Mouse (Mus musculus) limb, embryonic 11.5 days (tissue): ENCODE results near the gene Edem3. TPM values are rescaled to one million over a fixed set of nuclear protein-coding genes. Genes with fewer than 3 reads are reported as not detected.
"Not testable (repeated sequence)": the region's sequence is repeated elsewhere in the genome, so short reads cannot be mapped to it uniquely, and the experiment has no call there.

Source experiments
- ATAC-seq: fragments of 200-750 bp; cut with Nextera tagmentation; 2 replicates; pipeline ENCODE4 v1.8.0; 2017; ENCODE audit warnings: low read depth; ENCODE audit not compliant: insufficient number of reproducible peaks, low FRiP score, low TSS enrichment
- DNase-seq: peaks from one replicate; pipeline ENCODE4 v3.0.0-alpha.2; 2015; ENCODE audit warnings: low spot score
- H3K27ac ChIP-seq: fragments of 300-500 bp; sonication (generic); replicated peaks from 2 replicates; pipeline ENCODE4 v1.5.1; 2014; ENCODE audit warnings: low read depth, mild to moderate bottlenecking, low read length
- H3K27me3 ChIP-seq: fragments of 300-500 bp; sonication (generic); 2 replicates; pipeline ENCODE4 v1.6.1; 2014; ENCODE audit warnings: mild to moderate bottlenecking, low read length, mixed read lengths; ENCODE audit not compliant: control insufficient read depth, insufficient read depth
- H3K36me3 ChIP-seq: fragments of 300-500 bp; sonication (generic); 2 replicates; pipeline ENCODE4 v1.6.1; 2014; ENCODE audit warnings: mild to moderate bottlenecking, low read length, moderate library complexity, mixed read lengths; ENCODE audit not compliant: control insufficient read depth, insufficient read depth
- H3K4me1 ChIP-seq: fragments of 300-500 bp; sonication (generic); 2 replicates; pipeline ENCODE4 v1.6.1; 2014; ENCODE audit warnings: low read length, mixed read lengths; ENCODE audit not compliant: control insufficient read depth, insufficient read depth
- H3K4me2 ChIP-seq: fragments of 300-500 bp; sonication (generic); 2 replicates; pipeline ENCODE4 v1.6.1; 2014; ENCODE audit warnings: low read depth, mild to moderate bottlenecking, moderate library complexity; ENCODE audit not compliant: severe bottlenecking
- H3K4me3 ChIP-seq: fragments of 300-500 bp; sonication (generic); 2 replicates; pipeline ENCODE4 v1.5.1; 2014; ENCODE audit warnings: low read depth, low read length
- H3K9ac ChIP-seq: fragments of 300-500 bp; sonication (generic); 2 replicates; pipeline ENCODE4 v1.6.1; 2014; ENCODE audit warnings: mild to moderate bottlenecking, low read length
- H3K9me3 ChIP-seq: fragments of 300-500 bp; sonication (generic); 2 replicates; pipeline ENCODE4 v1.6.1; 2016; ENCODE audit warnings: low read length; ENCODE audit not compliant: control insufficient read depth
- WGBS: fragments of 180-500 bp; shearing (Covaris S2); extraction: QIAGEN DNeasy Blood & Tissue Kit; methylation state at CpG from one replicate; pipeline ENCODE4 v1.1.7; 2014; 5-methylcytosine and 5-hydroxymethylcytosine counted together
- polyA plus RNA-seq: library from polyadenylated mRNA; unstranded; fragments of >200 nt; fragmentation: Nextera tagmentation; extraction: Ambion mirVana; gene quantifications from 2 replicates; pipeline ENCODE4 v1.2.1, GENCODE M21; 2014

The Edem3 gene
- polyA plus RNA-seq, 1 experiment from 2014 or later, result 20.7 TPM

DNA sequence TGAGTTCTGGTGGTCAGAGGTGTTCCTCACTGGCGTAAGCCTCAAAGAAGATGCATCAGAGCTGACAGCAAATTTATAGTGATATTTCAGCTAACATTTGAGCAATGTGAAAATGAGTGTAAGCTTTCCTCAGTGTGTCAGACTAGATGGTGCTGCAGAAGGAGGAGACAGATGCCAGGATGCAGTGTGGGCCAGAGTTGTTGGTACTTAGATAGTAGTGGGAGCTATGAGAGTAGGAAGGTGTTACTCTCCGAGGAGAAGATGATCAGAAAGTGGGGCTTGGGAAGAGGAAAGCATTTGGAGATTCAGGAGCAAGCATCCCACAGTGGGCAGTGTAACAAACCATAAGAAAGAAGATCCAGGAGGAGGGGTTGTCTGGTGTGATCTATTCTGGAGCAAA is 22.4 kb downstream of the Edem3 start:
- Histone ChIP-seq H3K9ac (no peak overlapping the region), H3K4me1 (no peaks in the 10 kb centered on the region), H3K4me2 (no peak overlapping the region), H3K36me3 (peaks cover 6% of the 10 kb centered on the region; the same call in 1 of the 2 replicates), H3K9me3 (no peaks in the 10 kb centered on the region), H3K27ac (no peak overlapping the region), H3K27me3 (no peaks in the 10 kb centered on the region), H3K4me3 (no peak overlapping the region)
- DNase-seq (no peak), ATAC-seq (no peak)
- WGBS, result 86% methylated on average over 2 of the region's 2 CpGs

DNA sequence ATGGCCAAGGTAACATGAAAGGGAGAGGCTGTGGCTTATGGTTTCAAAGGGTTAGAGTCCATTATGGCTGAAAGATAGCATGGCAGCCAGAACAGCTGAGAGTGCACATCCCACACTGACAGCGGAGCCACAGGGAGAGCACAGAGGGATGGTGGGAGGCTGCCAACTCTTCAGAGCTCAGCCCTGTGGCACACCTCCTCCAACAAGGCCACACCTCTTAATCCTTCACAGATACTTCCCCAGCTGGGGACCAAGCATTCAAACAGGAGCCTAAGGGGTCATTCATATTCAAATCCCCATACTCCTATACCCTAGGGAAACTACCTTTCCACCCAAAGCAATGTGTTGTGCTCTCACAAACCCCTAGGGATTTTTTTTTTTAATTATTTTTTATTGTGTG is 23.4 kb downstream of the Edem3 start:
- no peak for DNase-seq
- no peak for ATAC-seq
- Histone ChIP-seq H3K36me3 (peaks cover 6% of the 10 kb centered on the region; the same call in 1 of the 2 replicates), H3K9ac (no peak overlapping the region), H3K27me3 (no peaks in the 10 kb centered on the region), H3K4me1 (no peaks in the 10 kb centered on the region), H3K9me3 (no peaks in the 10 kb centered on the region), H3K4me2 (no peak overlapping the region), H3K27ac (no peak overlapping the region), H3K4me3 (no peak overlapping the region)
- WGBS, result 88% methylated on average over 1 of the region's 1 CpGs

DNA sequence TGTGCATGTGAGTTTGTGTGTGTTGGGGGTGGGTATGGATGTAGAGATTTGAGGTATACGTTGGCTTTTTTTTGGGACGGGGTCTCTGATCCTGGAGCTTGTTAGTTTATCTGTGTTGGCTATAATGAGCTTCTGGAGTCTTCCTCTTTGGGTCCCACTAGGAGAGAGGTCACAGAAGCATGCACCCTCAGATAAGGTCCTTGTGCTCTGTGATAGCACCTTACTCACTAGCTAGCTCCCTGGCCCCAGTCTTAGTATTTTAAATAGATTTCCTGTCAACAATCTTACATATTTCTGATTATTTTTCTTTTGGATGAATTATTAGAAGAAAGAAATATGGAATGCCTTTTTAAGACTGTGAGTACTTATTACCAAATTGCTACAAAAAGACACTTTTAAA is 24.1 kb downstream of the Edem3 start:
- no peaks in the 10 kb centered on the region for H3K27me3 ChIP-seq
- H3K36me3 ChIP-seq, result peaks cover 6% of the 10 kb centered on the region; the same call in 1 of the 2 replicates
- H3K9ac ChIP-seq, result no peak overlapping the region
- H3K9me3 ChIP-seq, result no peaks in the 10 kb centered on the region
- H3K27ac ChIP-seq, result no peak overlapping the region
- no peak for DNase-seq
- no peak overlapping the region for H3K4me2 ChIP-seq
- no peak for ATAC-seq
- H3K4me1 ChIP-seq, result no peaks in the 10 kb centered on the region
- WGBS, result 91% methylated on average over 2 of the region's 2 CpGs
- H3K4me3 ChIP-seq, result no peak overlapping the region

DNA sequence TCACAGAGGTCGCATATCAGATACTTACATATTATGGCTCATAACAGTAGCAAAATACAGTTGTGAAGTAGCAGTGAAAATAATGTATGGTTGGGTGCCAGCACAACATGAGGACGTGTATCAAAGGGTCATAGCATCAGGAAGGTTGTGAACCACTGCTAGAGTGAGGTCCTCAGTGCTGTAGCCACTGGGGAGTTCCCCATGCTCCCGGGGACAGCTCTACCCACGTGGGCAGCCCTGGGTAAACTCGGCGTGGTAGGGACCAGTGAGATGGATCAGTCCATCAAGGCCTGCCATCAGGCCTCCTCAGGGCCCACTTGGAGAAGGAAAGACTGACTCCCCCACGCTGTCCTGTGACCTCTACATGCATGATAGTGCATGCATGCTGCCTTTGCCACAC is 26.3 kb downstream of the Edem3 start:
- Histone ChIP-seq H3K27ac (no peak overlapping the region), H3K4me1 (no peaks in the 10 kb centered on the region), H3K9me3 (no peaks in the 10 kb centered on the region), H3K36me3 (peaks cover 6% of the 10 kb centered on the region; the same call in 1 of the 2 replicates), H3K4me2 (no peak overlapping the region), H3K9ac (no peak overlapping the region), H3K4me3 (no peak overlapping the region), H3K27me3 (no peaks in the 10 kb centered on the region)
- WGBS, result 85% methylated on average over 7 of the region's 7 CpGs
- DNase-seq, result no peak
- ATAC-seq, result no peak

DNA sequence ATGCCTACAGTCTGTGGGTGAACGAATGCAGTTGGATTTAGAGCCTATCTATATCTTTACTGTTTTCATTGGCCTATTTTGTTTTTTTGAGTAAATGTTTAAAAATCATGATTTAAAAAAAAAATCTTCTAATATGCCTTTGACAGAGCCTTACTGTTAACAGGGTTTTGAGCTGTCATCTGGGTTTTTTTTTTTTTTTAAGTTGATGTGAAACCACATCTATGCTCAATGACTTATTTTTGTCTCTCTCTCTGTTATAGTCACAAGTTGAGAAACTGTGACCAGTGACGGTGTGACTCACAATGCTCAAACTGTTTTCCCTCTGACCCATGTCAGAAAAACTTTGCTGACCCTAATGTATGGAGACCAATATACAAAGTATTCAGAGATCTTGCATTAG is 28.2 kb downstream of the Edem3 start:
- no peak overlapping the region for H3K4me3 ChIP-seq
- no peaks in the 10 kb centered on the region for H3K9me3 ChIP-seq
- no peak for ATAC-seq
- peaks cover 3% of the 10 kb centered on the region; the same call in 1 of the 2 replicates for H3K36me3 ChIP-seq
- no peak overlapping the region for H3K4me2 ChIP-seq
- no peaks in the 10 kb centered on the region for H3K27me3 ChIP-seq
- no peak overlapping the region for H3K9ac ChIP-seq
- H3K4me1 ChIP-seq, result no peaks in the 10 kb centered on the region
- H3K27ac ChIP-seq, result no peak overlapping the region
- 95% methylated on average over 2 of the region's 2 CpGs for WGBS
- no peak for DNase-seq

DNA sequence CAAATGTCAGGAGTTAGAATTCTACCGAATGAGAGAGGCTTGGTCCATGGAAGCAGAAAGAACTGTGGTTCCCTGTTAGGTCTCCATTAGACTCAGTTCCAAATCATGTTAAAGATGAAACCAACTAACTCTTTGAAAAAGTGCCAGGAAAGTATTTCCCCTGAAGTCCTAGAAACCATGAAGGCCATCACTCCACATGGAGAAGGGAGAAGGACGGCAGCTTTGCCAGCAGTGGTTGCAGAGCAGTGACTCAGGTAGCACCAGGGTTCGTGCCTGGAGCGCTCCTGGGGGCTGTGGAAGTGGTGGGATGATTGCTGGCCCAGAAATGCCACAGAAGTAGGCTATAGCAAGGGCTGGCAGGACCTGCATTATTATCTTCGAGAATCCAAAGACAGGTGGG is 31.2 kb downstream of the Edem3 start:
- Histone ChIP-seq H3K36me3 (no peaks in the 10 kb centered on the region), H3K9ac (no peak overlapping the region), H3K4me3 (no peak overlapping the region), H3K9me3 (no peaks in the 10 kb centered on the region), H3K27me3 (no peaks in the 10 kb centered on the region), H3K4me2 (no peak overlapping the region), H3K27ac (no peak overlapping the region), H3K4me1 (no peaks in the 10 kb centered on the region)
- 90% methylated on average over 5 of the region's 5 CpGs for WGBS
- no peak for ATAC-seq
- DNase-seq, result no peak

DNA sequence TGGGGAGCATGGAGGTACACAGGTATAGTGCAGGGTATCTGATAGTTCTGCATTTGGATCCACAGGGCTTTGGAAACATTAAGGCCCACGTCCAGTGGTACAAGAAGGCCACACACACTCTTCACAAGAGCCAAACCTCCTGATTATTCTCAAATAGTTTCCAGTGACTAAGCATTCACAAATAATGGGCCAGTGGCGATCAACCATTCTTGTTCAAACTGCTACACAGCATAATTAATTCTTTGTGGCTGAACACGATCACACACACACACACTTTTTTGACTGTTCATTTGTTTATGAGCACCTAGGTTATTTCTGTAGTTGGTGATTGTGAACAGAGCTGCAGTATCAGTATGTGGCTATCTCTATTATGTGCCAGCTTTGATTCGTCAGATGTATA is 34.0 kb downstream of the Edem3 start:
- Histone ChIP-seq H3K9me3 (no peaks in the 10 kb centered on the region), H3K27ac (no peak overlapping the region), H3K36me3 (no peaks in the 10 kb centered on the region), H3K4me3 (no peak overlapping the region), H3K4me2 (no peak overlapping the region), H3K4me1 (no peaks in the 10 kb centered on the region), H3K27me3 (no peaks in the 10 kb centered on the region), H3K9ac (no peak overlapping the region)
- DNase-seq, result no peak
- WGBS, result 91% methylated on average over 4 of the region's 4 CpGs
- ATAC-seq, result no peak

DNA sequence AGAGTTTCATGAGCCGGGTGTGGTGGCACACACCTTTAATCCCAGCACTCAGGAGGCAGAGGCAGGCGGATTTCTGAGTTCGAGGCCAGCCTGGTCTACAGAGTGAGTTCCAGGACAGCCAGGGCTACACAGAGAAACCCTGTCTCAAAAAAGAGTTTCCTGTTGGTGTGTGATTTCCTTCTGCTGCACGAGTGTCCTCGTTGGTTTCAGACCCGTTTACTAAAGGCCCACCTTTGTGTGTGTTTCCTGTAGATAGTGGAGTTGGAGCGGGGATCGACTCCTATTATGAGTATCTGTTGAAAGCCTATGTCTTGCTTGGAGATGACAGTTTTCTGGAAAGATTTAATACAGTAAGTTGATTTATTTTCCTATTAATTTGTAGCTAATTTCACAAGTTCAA is 36.9 kb downstream of the Edem3 start:
- DNase-seq, H3K4me1 ChIP-seq, H3K4me3 ChIP-seq, H3K9ac ChIP-seq, H3K4me2 ChIP-seq, ATAC-seq, H3K27ac ChIP-seq, H3K9me3 ChIP-seq, H3K27me3 ChIP-seq, H3K36me3 ChIP-seq: not testable (repeated sequence)
- WGBS, result 91% methylated on average over 8 of the region's 8 CpGs

DNA sequence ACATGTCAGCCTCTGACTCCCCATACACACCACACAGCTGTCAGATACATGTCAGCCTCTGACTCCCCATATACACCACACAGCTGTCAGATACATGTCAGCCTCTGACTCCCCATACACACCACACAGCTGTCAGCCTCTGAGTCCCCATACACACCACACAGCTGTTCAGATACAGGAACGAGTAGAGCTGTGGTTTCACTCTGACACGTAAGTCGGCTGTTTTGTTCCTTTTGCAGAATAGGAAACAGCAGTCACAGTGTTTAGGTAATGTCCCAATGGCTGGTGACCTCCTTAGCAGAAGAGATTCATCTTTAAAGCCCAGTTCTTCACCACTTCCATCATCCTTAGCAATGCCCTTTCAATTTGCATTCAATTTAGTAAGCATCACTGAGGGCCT is 47.6 kb downstream of the Edem3 start:
- ATAC-seq, H3K36me3 ChIP-seq: not testable (repeated sequence)

More for the DNA sequence above, 47.6 kb downstream of the Edem3 start:
- not testable (repeated sequence) for H3K9me3 ChIP-seq, H3K9ac ChIP-seq, H3K4me1 ChIP-seq, H3K27ac ChIP-seq, H3K27me3 ChIP-seq, H3K4me3 ChIP-seq, H3K4me2 ChIP-seq, DNase-seq
- 82% methylated on average over 3 of the region's 3 CpGs for WGBS
